Mouse (Mus musculus) cerebellum, adult 11 months (tissue): ENCODE results near the gene Car12.
"Not testable (repeated sequence)": the region's sequence is repeated elsewhere in the genome, so short reads cannot be mapped to it uniquely, and the experiment has no call there.

ENCODE experiments used
- DNase-seq: peaks from one replicate; pipeline ENCODE4 v3.0.0; 2022

The Car12 gene

DNA sequence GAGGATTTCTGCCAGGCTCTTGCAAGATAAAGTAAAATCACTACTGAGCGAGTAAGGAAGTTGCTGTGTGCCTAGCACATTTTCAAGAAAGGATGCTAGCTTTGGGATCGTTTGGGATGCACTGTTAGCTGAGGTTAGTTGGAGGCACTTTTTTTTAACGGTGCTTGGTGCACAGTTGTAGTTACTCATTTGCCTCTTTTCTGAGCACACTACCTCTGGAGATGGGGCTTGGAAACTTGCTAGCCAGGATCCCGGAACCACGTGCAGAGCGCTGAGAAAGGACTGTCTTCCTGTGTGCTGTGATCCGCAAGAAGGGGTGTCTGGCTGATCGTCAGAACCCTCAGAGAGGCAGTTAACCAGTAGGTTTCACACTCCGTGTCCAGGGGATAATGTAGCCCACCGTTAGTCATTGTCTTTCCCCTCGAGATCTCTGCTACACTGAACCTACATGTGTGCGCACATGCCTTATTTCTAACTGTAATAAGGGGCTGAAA, 583 bp downstream of the Car12 start:
- no peak for DNase-seq

DNA sequence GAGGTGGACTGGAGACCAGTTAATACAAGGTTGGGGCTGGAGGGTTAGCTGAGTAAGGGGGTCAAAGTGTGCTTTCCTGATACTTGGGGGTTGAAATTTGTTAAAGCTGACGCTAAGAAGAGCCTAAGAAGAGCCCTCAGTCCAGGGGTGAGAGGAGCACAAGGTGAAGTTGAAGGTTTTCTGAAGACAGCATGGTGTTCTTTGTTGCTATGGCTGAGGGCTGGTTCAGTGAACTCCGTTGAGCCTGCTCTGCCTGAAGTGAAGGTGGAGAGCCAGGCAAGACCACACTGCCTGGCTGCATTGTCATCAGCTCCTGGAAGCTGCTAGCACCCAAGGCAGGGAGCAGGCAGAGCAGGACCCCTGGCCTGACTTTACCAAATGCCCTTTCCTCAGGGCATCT, 1.9 kb downstream of the Car12 start:
- DNase-seq: no peak

DNA sequence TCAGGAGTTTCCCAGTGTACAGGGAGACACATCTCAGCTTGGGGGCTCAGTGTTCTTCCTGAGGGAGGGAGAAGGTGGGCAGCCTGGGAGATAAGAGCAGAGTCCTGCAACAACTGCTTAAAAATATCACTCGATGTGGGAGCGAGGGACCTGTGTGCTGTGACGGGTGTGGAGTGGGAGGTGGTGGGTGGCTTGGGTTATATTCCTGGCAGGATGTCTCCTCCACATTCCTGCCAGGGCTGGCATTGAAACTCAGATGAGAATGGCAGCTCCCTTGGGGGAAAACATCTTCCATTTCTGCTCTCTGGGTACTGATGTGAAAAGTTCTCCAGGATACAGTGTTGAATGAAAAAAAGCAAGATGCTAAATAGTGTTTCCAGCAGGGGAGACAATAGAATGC, 3.0 kb downstream of the Car12 start:
- DNase-seq: no peak

DNA sequence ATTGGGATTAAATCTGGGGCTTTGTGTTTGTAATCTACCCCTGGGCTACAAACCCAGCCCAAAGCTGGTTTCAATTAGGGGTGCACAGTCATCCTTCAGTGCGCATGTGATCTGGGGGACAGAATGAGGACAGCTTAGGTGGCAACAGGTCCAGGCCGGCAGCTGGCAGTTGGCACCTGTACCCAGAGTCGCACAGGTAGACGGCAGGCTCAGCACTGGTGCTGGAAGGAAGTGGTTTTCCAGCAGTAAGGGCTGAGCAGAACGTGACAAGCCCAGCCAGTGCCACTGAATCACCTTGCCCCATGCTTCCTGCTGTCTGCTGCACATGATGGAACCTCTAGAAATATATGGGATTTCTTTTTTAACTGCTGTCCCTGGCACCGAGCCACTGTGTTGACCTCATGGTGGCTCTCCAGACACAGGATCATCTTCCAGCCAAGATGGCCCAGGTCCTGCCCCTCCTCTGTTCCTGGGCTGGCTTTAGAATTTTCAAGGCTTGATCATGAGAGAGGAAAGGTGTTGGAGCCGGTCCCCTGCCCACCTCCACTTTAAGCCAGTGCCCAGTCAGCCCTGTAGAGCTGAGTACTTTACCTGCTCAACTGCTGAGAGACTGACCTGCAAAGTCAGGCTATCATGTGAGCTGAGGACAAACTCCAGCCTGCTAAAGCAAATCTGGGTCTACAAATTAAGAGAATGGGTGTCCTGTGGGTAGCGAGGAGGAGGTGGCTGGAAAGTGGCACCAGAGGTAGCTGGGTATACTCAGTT, 7.4 kb downstream of the Car12 start:
- no peak for DNase-seq

DNA sequence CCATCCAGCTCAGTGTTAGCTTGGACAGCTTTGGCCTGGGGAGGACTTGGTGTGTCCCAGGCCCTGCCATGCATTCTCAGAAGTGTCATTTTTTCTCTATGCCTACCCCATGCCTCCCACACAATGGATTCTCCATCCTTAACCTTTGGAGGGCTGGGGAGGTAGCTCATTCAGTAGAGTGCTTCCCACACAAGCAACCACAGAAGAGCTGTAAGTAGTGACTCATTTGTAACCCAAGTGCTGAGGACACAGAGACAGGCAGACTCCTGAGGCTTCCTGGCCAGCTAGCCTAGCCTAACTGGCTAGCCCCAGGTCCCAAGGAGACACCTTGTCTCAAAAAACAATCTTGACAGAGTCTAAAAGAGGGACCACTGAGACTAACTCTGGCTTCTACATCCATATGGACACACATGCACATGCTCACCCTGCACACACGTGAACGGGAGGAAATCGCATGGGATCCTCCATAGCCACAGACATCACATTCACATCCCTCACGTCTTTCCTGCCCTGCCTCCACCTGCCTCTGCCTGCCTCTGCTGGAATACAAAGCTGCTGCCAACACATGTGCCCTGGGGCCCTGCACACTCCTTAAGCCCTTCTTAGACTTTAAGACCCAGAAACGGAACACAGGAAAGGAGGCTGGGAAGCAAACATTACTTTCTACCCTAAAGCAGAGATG, 8.8 kb downstream of the Car12 start:
- DNase-seq: no peak

DNA sequence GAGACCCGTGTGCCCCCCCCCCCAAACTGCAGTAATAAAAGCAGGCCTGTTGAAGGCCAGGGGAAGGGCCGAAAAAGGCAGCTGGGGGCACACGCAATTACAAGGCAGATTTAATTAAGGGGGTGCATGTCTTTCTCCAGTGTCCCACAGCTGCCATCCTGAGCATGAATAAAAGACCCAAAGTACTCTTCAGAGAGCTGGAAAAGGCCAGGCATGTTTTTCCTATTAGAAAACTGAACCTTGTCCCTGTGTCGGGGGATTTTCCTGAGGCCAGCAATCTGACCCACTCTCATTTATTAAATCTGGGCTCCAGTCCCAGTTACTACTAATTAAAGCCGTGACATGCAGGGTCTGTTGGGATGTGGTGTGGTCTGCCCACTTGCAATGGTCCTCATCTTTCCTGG, 9.4 kb downstream of the Car12 start:
- DNase-seq: no peak

DNA sequence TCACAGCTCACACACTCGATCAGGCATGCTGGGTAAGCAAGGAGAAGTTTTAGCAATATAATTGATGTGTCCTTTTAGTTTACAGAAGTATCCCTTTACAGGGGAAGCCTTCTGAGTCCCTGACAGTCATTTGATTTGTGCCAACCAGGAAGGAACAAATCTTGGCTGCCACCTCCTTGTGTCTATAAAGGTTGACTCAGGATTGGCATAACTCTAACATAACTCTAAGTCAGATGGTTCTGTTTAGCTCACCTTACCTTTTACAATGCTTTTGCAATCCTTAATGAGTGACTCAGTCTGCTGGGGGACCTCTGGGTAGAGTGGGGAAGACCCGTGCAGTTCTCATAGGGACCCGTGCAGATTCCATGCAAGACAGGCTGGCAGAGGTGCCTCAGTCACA, 12.1 kb downstream of the Car12 start:
- no peak for DNase-seq

DNA sequence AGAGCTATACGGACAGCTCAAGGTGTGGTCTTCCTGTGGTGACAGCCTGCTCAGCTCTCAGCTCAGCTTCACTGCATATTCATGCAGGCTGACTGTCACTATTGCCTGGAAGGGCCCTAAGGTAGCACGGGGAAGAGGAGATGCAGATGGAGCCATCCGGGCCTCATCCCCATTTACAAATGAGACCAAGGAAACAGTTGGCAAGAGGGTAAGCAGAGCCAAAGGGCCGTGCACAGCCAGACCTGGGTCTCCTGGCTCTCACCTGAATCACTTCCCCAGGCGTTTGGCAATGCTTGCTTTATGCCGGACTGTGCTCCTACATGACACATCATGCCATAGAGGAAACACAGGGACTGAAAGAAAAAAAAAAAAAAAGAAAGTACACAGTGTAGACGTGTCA, 13.8 kb downstream of the Car12 start:
- peak; percentile 51 for DNase-seq

DNA sequence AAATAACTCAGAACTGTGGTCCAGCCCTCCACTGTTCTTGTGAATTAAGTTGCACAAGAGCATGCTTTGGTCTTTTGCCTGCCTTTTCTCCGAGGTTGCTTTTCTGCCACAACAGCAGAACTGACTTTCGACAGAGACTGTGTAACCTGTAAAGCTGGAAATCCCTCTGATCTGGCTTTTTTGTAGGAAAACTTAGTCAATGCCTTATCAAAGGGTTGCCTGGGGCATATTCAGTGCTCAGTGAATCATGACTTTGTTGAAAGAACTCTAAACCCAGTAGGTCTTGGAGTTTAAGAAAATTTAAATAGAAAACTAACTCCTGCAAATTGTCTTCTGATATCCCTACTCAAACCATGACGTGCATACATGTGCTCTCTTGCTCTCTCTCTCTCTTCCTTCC, 17.1 kb downstream of the Car12 start:
- no peak for DNase-seq

DNA sequence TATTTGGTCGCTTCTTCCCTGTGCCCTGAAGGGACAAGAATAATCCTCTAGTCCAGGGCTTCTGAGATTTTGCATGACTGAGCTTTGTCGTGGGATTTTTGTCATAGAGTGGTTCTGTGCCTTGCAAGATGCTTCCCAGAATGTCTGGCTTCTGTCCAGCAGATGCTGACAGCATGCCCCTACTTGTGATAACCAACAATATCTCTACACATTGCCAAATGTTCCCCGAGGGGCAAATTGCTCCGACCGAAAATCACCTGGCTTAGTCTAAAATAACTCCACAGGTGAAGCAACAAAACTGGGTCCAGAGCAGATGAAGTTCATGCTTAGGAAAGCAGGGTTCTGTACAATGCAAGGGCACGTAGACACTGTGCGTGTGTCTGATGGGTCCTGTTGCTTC, 17.8 kb downstream of the Car12 start:
- no peak for DNase-seq

DNA sequence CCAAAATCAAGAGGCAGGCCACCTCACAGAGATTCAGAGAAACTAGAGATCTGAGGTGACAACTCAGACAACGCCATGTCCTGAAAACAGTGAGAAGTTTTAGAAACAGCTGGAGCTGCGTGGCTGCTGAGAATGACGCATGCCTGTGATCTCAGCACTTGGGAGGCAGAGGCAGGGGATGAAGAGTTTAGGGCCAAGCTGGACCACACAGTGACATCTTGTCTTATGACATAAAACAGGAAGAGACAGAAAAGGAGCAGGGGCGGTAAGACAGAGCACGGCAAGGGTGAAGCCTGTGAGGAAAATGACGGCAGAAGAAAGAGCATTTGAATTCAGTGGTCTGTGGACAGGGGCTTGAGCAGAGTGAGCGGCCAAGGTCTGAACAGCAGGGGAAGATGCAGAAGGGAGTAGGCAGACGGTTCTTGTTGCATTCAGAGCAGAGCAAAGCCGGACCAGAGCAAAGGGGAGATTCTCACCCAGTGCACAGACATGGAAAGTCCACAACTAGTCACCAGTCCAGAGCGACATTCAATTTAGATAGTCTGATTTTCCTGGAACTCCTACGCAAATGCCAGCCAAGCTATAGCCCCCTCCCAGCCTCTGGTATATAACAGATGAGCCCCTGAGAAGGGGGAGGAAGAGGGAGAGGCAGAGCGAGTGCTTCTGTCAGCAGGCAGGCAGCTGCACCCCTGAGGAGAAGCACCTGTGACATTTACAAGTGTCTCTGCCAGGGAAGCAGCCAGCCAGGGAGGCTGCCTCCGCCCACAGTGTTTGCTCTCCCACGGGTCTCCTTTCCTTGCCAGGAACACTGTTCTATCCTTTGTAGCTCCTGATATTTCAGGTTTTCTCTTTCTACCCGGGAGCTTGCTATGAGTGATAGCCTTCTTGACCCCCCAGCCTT, 19.6 kb downstream of the Car12 start:
- DNase-seq: peak; percentile 84

DNA sequence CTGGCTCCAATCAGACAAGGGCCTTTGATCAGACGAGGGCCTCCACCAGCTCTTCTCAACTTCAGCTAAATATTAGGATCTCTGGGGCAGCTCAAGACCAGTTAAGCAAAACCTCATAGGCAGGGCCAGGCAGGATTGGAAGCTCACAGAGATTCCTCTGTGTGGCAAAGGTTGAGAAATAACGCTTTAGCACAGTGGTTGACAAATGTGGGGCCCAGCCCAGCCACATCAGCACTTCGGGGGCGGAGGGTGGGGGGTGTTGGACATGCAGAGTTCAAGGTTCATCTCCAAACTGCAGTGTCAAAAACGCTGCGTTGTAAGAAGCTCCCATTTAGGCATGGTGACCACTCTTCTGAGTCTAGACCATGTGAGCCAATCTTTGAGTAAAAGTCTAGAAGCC, 21.1 kb downstream of the Car12 start:
- DNase-seq: no peak

DNA sequence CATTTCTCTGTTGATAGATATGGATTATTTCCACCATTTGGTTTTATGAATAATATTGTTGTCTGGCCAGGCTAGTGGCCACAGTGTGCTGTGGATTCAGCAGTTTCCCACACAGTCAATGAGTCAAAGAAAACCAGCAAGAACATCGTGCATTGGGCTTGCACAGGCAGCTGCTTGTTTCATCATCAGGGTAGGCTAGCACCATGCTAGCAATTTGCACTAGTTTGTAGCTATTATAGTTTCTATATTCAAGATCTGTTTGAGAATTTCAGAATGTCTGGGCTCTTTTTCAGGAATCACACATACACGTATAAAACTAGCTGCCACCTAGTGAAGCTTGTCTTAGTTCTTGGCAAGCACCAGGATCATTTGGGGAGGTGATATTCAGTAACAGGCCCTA, 21.6 kb downstream of the Car12 start:
- DNase-seq: no peak

DNA sequence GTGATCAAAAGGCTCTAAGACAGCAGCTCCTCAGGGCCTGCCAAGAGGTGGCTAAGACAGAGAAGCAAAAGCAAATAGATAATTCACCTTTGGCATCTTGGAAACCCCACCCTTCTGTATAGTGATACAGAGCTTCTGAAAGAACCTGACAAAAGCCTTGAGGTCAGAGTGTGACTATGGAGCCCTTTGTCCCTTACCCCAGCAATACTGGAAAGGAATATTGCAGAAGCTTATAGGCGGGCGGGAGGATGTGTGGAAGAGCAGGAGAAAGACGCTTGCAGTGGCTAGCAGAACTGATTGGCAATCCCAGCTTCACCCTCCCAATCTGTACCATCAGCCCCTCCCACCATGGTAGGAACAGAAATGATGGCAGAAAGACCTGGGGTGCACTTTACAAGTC, 22.5 kb downstream of the Car12 start:
- no peak for DNase-seq

DNA sequence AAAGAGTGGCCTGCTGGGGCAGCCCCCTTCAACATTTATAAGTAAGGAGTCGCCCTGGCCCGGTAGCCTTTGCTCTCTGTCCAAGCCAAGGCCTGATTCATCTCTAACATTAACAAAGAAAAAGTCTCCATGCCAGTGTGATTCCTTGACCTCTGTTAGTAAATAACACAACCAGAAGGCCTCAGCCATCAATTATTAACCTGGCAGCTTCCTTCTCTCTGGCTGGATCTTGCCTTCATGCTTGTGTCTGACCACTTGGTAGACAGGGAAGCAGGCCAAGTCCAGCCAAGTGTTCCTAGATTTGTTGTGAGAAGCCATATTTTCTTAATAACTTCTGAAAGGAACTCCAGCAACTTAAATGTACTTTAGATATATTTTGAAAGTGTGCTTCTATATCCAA, 23.1 kb downstream of the Car12 start:
- DNase-seq: no peak

DNA sequence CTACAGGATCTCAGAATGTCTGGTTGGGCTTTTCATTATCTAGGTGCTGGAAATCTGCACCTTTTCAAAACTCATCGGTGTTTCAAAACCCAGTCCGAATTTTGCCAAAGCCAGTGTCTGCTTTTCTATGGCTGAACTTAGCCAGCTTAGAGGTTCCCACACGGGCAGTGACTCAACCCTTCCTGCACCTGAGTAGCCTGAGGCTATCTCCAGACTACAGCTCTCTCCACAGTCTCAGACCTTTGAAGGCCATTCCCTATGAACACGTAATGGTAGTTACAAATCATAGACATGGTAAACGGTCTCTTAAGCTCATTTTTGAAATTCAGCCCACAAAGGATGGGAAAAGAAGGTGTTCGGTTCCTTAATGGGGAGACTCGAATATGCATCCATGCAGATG, 26.0 kb downstream of the Car12 start:
- DNase-seq: no peak

DNA sequence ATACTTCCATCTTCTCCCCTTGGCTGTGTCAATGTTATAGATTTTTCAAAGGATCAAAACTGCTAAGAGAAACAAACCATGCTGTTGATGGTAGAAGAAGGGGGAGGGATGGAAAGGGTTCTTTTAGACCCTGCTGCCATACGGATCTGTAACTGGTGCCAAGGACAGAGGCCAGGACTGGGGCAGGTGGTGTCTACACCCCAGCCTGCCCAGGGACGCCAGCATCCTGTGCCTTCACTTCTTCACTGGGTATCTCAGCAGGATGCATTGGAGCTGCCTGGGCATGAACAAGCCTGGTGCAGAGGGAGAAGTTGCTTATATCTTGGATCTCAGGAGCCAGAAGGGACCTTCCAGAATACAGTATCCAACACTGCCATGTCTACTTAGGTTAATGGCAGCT, 31.0 kb downstream of the Car12 start:
- peak; percentile 36 for DNase-seq

DNA sequence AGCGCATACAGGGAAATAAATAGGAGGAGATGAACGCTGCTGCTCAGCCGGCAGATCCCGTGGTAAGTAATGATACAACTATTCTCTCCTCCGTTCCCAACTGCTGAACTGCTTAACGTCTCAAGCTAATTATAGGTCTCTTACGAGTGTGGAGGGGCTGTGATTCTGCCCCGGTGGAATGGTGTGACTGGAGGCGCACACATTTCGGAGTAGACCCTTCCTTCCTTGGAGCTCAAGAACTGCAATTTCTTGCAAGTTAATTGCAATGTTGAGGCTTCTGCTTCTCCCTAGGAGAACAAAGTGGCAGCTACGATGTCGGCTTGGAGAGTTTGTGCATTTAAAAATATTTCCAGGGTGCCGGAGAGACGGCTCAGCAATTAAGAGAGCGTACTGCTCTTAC, 34.9 kb downstream of the Car12 start:
- DNase-seq: no peak

DNA sequence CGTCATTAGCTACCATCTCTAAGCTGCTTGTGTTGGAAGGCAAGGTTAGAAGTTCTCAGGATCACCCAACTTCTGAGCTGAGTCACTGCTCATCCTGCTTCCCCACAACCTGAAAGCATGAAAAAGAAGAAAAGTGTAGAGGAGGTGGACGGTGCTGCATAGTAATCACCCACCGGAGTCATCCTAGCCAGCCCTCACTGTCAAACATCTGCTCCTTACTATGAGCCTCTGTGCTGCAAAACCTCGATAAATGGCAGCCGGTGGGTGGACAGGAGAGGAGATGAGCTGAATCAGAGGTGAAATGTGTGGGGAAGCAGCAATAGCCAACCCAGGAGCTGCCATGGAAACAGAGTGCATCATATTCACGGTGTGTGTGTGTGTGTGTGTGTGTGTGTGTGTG, 39.4 kb downstream of the Car12 start:
- no peak for DNase-seq

DNA sequence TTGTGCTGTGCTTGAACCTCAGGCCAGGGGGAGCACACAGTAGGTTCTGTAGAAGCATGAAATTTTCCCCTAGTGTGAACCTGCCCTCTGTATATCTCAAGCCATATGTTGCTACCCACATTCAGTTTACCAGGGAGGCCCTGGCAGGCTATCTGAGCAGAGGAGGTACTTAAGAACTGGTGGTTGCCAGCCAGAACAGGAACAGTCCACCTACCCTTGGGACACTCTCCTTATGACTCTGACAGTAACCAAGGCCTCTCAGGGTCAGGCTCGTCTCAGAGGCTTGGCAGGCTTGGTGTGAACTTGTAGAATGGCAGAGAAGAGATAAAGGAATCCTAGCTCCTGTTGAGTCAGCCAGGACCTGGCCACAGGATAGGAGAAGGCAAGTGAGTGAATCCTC, 47.5 kb downstream of the Car12 start:
- no peak for DNase-seq

DNA sequence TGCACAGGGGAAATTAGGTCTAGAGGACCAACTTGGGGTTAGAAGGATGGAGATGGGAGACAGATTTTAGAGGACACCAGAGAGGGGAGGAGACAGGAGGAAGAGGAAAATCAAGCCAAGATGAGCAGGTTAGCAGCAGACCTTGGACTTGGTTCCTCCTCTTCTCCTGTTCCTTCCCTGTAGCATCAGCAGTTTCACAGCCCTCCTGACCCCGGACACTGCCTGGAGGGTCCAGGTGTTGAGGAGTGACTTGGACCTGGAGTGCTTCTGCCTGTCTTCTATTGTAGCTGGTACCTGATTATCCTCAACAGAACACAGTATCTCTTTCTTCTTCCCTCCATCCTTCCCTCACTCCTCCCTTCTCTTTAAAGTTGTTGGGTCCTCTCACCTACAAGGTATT, 55.2 kb downstream of the Car12 start:
- no peak for DNase-seq

DNA sequence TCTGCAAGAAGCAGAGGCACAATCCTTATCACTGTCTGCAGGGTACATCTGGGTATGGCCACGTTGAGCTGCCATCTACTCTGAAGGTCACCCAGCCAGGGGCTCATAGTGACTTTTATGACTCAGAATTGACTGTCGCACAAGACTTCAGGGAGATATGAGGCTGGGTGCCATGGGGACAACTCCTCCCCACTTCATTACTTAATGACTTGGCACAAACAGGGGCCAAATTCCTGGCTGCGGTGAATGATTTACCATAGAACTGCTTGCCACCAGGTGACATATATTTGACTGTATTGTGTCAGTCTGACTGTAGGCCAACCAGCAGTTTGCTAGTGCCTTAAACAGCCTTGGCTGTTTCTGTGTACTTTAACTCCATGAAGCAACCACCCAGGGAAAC, 55.8 kb downstream of the Car12 start:
- DNase-seq: no peak

DNA sequence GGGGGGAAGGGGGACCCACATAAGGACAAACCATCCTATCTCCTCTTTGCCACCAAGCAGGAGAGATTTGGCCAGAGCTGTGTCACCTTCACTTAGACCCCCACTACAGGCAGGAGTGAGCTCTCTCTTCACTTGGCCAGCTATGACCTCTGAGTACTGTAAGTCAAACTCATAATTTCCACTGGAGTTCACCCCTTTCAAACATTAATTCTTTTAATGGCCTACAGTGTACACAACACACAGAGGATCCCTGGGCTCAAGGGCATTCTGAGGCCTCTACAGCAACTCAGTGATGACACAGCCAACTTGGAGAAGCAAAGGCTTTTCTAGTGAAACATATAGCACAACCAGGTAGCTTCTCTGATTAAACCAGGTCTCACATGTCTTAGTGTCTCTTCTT, 57.2 kb downstream of the Car12 start:
- DNase-seq: no peak

DNA sequence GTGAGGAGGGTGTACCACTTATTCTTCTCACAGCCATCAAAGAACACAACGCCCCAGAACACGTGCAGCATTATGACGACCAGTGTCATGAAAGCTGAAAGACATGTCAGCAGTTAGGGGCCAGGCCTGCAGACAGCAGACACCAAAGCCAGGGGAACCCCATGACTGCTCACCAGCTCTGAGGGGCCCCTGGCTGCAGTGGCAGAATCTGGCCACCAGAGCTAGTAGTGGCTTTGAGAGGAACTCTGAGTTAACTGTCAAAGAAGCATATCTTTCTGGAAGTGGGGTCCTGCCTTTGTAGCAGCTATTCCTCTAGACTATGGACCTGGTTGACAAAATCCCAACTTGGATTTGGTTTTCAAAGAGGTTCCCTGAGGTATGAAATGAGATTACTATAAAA, 71.1 kb downstream of the Car12 start:
- not testable (repeated sequence) for DNase-seq
